Mouse (Mus musculus) right cerebral cortex, postnatal 25 days (tissue): ENCODE measurements at regions not wholly inside any gene's neighbourhood (a gene's known extent, or its start where the extent isn't known, plus 50 kb on each side); places are given as distances from the start of the nearest gene placed in this dataset.
"Not testable (repeated sequence)": the region's sequence is repeated elsewhere in the genome, so short reads cannot be mapped to it uniquely, and the experiment has no call there.

Source experiments
- DNase-seq: peaks from one replicate; pipeline ENCODE4 v3.0.0; 2022

- DNase-seq = no peak
Observed at GRCm38 (mm10) chr9:33050789-33051188, 414.8 kb downstream of the Ets1 start.

DNA sequence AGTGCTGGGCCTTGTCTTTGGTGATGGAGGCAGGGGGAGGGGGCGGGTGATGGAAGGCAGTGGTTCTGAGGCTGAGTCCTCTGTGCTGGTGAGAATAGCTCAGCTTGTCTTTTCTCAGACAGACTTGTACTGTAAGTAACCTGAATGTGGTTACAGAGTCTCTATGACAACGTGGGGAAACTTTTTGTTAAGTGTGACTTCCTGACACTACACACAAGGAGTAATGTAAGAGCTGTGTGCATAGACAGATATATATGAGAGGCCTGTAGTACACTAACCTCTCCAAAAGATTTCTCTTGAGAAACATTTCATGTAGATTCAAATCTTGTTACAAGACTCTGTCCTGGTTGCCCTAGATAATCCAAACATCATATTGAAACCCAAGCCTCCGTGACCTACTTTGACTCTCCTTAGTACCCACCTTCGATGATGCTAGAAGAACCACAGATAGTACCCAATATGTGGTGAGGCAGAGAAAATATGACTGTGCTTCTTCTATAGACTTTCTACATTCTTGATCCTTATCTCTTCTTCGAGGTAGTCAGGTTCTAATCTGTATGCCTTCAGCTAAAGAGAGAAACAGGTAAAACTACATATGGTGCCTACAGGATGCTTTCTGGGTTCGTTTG, 424.7 kb downstream of the Ets1 start:
- DNase-seq = no peak

- DNase-seq = peak; percentile 17
Observed at GRCm38 (mm10) chr9:33062476-33062875, 426.5 kb downstream of the Ets1 start.

DNA sequence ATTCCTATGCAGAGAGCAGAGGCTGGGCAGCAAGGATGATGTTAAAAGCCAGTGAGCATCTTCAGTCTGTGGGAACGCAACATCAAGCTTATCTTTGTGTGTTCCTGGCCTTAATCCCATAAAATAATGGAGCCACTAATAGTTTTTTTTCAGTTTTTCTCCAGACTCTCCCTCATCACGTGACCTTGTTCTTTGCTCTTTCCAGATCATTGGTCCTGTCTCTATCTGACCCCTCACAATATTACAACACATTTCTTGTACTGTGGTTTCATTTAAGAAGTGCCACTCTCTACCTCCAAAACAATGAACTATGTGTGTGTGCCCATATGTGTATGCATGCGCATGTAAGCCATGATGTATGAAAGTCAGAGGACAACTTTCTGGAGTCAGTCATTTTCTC, 429.3 kb downstream of the Ets1 start:
- DNase-seq = no peak

DNA sequence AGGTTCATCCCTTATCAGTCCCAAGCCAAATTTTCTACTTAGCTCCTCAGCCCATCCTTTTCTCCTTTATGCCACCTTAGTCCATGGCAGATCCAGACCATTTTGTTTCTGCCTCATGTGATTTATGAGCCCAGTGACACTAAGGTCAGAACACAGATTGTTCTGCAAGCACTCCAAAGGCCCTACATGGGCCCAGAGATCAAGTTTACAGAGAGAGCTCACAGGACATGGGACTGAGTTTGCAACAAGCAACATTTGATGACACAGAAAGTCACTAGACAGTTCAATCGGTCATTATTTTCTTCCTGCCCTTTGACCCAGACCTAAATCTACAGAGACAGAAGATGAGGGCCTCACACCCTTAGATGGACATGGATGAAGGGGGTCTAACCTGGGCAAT, 431.5 kb downstream of the Ets1 start:
- DNase-seq = no peak

GRCm38 (mm10) chr9:33070116-33070515, 434.1 kb downstream of the Ets1 start:
- no peak for DNase-seq

DNA sequence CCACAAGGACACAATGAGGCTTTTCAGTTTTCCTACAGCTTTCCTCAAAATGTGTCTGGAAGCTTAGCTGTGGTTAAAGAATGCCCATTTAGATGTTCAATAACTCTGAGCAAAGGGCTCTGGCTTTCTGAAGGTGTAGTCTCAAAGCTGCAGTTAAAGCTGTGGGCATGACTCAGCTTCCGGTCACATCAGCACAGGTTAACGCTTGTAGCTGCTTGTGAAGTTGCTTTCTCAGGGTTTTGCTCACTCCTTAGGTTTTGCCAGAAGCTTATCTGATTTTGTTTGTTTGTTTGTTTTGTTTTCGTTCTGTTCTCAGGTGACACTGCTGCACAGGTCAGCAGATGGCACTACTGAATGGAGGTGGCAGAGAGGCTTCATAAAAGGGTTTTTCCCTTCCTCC, 444.2 kb downstream of the Ets1 start:
- DNase-seq = no peak

DNA sequence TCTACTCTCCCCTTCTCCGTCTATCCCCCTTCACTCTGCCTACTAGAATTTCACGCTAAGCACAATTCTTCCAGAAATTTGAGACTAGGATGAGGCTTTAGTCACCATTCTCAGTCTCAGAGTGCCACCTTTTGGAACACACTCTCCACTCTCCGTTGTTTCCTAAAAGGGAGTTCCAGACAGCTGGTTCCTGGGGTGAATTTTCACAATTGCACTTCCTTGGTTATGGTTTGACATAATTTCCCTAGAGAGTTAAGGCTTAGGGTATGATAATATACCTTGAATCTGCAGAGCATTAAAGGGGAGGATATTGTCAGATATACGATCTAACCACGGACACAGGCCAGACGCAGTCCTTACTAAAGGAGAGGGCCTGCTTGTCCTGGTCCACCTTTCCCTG, 444.8 kb downstream of the Ets1 start:
- peak; percentile 18 for DNase-seq

GRCm38 (mm10) chr9:33089977-33090376, 454.0 kb downstream of the Ets1 start:
- no peak for DNase-seq

GRCm38 (mm10) chr9:33091664-33092063, 455.6 kb downstream of the Ets1 start:
- no peak for DNase-seq

GRCm38 (mm10) chr9:33095654-33096053, 459.6 kb downstream of the Ets1 start:
- peak; percentile 61 for DNase-seq

DNA sequence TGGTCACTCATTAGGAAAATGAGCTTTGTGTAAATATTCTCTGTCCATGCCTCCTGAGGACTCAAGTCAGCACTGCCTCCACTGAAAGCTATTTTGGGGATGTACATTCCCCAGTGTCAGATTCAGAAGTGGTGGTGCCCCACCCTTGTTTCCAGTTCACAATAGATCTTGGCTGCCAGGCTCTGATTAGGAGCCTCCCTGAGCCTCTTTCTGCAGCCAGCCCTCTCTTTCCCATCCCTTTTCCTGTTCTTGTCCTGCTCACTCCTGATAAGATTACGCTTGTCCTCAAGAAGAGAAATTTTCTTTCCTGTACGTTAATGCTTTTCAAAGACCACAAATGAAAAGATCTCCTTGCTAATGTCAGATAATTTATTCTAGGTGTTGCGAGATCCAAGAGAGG, 465.2 kb downstream of the Ets1 start:
- DNase-seq = no peak

- no peak for DNase-seq
Observed at GRCm38 (mm10) chr9:33104623-33105074, 468.6 kb downstream of the Ets1 start.

- DNase-seq = no peak
Observed at GRCm38 (mm10) chr9:33123841-33124240, 487.8 kb downstream of the Ets1 start.

GRCm38 (mm10) chr9:33152186-33152585, 516.2 kb downstream of the Ets1 start:
- no peak for DNase-seq

- no peak for DNase-seq
Observed at GRCm38 (mm10) chr9:33168159-33168558, 532.1 kb downstream of the Ets1 start.

DNA sequence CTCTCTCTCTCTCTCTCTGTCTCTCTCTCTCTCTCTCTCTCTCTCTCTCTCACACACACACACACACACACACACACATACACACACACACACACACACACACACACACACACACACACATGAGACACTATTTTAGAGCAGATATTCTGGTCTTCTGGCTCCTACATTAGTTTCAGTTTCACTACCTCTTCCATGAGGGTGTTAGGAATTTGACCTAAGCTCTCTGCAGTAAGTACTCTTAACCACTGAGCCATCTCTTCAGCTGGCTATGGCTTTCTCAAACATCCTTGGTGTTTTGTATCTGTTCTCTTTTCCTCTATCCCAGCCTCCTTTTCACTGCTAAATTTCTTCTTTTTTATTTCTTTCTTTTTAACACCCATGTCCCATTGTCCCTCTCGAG, 533.1 kb downstream of the Ets1 start:
- not testable (repeated sequence) for DNase-seq

- no peak for DNase-seq
Observed at GRCm38 (mm10) chr9:33180066-33180465, 544.0 kb downstream of the Ets1 start.

DNA sequence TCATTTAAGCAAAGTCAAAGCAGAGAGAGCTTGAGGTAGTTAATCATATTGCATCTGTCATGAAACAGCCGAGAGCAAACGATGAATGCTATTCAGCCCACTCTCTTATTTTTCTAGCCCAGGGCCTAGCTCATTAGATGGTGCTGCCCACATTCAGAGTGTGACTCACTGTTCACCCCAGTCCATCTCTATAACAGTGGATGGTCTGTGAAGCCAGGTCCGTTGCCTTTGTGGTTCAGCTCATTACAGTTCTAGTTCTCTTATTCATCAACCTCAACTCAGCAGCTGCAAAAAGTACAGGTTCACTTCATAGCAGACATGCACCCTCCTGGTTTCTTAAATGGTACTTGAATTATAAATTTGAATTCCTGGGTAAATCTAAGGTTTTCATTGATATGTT, 551.2 kb downstream of the Ets1 start:
- DNase-seq = no peak

DNA sequence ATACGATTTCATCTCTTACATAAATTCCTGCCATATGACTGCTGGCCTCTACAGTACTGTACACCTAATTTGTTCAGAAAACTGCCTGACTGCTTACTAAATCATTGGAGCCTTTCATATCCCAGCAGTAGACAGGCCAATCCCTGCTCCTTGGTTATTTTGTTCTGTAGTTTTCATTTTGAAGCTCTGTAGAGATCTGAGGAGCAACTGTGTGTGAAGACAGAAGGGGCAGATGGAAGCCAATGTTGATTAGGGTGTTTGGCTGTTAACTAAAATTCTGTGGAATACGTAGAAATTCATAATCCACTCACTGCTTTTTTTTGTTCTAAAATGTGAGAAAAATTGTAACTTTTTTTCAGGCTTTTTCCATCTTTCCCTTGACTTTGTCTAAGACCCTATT, 573.1 kb downstream of the Ets1 start:
- DNase-seq = no peak

GRCm38 (mm10) chr9:33214523-33214922, 578.5 kb downstream of the Ets1 start:
- no peak for DNase-seq

DNA sequence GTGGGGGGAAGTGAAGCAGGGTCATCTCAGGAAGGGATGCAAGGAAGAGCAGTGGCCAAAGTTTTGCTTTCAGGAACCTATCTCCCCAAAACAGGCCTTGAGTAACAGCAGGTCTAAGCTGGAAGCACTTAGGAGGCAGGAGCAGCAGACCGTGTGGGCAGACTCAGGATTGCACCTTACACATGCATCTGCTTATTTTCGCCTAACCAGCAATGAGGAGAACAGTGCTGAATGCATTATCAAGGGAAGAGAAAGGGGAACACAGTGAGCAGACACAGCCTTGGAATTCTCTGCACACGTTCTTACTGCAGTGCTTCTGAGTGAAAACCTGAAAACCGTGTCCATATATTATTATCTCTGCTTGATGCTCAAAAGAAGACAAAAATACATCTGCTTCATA, 585.0 kb downstream of the Ets1 start:
- DNase-seq = no peak

DNA sequence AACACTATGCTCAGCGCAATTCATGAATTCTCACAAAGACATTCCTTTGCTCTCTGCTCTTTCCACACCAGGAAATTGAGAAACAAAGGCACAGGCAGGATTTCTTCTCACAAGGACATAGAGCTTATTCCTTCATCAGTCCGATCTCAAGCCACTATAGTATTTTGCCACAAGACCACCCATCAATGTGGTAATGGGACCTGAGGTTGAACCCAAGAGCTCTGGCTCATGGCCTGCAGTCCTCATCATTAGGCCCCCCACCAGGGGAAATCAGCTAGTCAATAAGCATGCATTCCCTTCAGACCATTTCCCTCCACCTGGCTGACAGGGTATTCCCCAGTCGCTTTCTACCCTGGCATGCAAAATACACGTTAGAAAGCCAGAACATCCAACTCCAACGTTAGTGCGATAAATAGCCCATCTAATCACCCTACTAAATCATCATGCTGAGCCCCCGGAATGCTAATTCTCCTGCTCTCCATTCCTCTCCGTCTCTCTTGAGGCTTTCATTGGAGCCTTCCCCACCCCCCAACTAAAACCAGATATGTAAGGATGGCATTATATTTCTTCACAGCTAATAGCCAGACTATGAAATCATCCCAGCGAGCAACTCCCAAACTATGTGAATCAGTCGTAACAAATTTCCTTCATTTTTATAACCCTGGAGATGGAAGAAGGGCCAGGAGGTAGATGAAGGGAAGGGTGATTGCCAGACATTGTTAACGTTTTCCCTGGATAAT, 586.2 kb downstream of the Ets1 start:
- DNase-seq = no peak

GRCm38 (mm10) chr9:33233699-33234131, 597.7 kb downstream of the Ets1 start:
- DNase-seq = no peak

GRCm38 (mm10) chr9:33238190-33238589, 602.2 kb downstream of the Ets1 start:
- DNase-seq = no peak
